Mouse (Mus musculus) testis, postnatal 14 days (tissue): ENCODE data around the gene Pde6b.

ENCODE experiments used
- DNase-seq: peaks from one replicate; pipeline ENCODE4 v3.0.0; 2021; ENCODE audit warnings: low spot score

Gene Pde6b

DNA sequence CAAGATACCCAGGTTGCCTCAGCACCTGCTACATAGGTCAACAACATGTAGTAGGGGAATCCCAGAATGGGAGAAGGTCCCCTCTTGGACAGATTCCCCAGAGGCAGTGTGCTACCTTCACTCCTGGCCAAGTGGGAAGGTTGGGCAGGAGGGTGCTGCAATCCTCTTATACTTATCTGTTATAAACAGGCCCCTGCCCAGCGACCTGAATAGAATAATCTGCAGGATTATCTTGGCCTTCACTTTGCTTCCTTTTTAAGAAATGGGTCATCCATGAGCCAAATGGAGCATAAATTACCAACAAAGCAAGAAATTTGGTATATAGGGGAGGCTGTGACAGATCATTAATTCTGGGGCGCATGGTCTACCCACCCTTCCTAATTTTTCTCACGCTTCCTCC, 1.6 kb downstream of the Pde6b start:
- no peak for DNase-seq

DNA sequence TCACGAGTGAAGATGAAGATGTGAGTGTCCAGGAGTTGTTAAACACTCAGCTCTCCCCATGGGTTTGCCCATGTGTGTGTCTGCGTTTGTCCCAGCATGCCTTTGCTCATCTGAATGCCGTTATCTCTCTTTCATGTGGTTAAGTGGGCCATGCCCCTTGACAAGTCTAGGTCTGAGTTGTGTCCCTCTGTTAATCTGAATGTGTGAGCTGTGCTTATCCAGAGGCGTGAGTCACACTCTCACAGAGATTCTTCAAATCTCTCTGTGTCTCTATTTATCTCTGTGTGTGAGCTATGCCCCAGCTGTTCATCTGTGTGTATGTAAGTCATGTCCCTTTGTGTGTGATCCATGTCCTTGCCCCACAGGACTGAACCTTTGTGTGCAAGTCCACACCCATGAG, 15.3 kb downstream of the Pde6b start:
- DNase-seq = no peak

DNA sequence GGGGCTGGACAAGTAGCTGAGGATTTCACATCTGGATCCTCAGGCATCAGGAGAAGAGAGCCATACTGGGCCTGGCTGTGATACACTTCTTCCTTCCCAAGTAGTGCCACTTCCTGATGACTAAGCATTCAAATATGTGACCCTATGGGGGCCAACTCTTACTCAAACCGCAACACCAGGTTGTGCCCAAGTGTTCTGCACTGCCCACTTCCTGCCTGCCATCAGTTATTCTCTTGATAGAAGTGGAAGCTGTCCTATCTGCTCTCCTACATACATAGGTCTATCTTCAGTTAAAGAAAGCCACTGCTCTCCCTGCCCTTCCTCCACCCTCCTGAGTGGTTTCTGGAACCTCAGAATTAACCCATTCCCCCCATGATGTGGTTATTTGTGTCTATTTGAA, 17.3 kb downstream of the Pde6b start:
- DNase-seq = no peak

DNA sequence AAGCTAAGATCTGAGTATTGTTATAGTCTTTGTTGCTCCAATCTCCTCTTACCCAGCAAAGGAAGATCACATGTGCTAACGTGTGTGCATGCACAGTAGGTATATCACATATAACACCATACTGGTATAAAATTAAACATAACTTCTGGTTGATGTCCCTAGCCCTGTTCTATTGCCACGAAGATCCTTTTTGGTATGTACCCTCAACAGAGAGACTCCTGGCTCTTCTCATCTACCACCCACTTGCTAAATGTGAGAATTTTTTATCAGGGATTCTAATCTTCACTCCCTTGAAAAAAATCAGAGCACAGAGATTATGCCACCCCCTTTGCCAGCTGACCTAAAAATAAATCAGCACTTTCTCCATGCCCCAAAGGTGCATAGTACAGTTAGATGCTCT, 18.8 kb downstream of the Pde6b start:
- no peak for DNase-seq

DNA sequence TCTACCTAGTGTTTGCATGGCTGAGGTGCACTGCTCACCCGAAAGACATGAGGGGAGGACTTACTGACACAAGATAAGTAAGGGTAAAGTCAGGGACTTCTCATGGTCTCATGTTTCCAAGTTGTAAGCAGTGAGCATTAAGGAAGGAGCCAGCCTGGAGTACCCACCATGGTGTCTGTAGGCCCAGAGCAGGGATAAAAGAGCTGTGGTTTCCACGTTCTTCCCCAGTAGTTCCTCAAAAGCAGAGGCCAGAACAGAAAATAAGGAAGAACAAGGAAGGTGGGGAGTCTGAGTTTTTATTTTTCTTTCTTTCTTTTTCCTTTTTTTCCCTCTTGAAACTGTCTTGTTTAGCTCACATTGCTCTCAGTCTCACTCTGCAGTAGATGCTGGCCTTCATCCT, 26.5 kb downstream of the Pde6b start:
- no peak for DNase-seq

DNA sequence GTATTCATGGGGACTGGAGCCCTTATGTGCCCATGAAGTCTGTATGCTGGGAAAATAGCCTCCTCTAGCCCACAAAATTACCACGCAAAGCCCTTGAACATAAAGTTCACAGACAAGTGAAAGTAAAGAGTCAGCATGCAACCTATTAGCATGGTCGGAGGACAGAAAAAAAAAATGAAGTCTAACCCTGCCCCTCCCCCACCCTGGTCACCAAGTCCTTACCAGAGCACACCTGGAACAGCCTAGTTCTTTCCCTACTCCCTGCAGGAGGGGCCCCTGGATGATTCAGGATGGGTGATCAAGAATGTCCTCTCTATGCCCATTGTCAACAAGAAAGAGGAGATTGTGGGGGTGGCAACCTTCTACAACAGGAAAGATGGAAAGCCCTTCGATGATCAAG, 34.5 kb downstream of the Pde6b start:
- DNase-seq = no peak

DNA sequence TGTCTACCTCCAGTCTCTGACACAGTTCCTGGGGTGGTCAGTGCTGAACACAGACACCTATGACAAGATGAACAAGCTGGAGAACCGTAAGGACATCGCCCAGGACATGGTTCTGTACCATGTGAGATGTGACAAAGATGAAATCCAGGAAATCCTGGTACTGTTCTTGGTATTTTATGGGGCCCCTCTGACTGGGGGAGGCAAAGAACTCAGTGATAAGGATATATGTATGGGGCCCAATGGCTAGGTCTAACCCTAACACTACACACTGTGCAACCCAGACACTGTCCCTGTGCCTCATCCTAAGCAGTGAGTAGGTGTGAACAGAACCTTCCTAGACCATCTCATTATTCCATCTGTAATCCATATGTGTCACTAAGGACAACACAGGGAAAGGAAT, 35.2 kb downstream of the Pde6b start:
- DNase-seq = no peak

DNA sequence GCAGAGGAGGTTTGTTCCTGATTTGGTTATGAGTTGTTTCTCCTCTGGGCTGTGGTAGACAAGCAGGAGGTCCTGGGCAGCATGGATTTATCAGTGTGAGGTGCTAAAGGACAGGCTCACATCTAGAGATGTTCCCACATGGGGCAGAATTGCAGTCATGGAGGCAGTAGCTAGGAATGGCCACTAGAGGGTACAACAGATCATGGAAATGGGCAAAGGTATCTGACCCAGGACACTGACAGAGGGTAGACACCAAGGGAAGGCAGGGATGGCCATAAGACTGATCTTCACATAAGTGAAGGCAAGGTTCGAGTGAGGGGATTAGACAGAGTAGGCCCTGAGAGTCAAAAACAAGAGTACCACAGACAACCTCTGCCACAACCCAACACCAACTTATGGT, 39.0 kb downstream of the Pde6b start:
- DNase-seq = no peak

DNA sequence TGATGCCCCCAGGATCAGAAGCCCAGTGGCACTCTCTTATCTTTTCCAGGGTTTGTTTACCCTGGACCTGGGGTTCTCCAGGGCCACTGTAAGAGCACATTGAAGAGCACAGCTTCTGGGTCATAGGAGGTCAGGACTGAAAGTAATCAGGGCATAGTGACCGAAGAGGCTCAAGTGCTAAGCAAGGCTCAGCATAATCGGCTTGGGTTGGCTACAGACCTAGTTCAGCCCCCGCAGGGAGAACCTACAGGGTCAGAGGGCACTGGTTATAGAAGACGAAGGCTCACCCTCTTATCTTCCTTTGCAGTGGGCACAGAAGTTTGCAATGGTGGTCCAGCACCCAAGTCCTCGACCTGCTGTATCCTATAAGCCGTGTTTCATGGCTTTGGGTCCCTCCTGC, 43.0 kb downstream of the Pde6b start:
- DNase-seq = no peak

DNA sequence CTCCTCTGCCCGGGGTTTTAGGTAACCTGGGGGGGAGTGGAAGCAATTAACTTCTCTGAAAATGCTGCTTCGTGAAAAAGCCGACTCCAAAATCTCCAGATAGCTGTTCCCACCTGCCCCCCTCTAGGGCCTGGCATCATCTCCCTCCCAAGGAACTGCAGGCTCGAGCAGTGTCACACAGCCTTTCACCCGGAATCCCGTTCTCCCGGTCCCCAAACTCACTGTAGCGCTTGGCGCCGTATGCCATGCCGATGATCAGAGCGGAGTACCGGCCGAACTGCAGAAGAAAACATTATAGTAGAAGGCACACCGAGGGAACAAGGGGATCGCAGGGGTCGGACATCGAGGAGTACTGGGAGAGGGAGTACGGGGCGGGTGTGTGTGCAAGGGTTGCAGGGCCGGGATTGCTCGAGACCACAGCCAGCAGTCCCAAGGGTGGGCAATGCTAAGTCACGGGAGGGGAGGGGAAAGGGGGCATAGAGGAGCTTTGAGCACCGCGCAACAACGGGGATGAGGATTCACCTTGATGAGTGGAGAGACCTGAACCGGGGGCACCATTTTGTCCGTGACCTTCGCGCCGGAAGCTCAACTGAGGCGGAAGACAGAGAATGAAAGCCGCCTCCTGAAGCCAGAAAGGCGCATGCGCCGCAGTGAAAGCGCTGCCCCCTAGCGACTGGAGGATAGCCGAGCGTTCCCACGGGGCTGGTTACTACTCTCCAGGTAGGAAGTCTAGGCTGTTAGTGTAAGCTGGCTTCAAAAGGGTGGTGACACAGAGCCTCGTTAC, 45.8 kb downstream of the Pde6b start, which contains the start of gene Atp5k:
TSS of gene Atp5k (minus strand) at position 645 of the 784 bp plus-strand sequence.
- peak; percentile 90 for DNase-seq

DNA sequence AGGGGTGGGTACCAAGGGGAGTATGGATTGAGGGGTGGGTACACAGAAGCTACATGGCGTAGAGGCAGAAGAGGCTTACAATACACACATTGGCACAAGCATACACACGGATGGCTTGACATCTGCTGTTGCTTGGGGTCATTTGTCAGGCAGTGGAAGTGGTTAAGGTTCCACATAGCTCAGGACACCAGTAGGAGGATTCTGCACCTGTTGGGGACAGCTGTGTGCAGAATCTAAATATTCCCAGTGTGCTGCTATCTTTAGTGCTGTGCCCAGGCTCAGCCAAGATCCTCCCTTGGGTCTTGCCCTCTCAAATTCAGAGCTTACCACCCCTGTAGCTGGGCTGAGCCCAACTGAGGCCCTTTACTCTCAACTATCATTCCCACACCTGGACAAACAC, 47.9 kb downstream of the Pde6b start:
- DNase-seq = no peak

DNA sequence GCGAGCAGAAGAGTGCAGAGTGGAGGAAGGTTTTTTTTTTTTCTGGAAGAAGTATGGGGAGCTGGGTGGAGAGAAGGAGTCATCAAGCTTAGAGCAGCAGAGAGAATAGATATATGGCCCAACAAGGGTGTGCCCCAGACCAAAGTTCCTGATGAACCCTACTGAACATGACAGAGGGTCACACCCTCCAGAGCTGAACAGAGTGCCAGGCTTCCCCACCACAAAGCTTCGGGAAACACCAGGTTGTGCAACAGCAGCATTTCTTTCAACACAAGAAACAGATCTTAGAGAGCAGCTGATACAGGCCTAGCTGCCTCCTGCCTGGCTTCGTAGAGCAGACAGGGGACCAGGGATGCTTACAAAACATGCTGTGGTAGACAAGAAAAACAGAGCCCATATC, 58.8 kb downstream of the Pde6b start:
- no peak for DNase-seq

DNA sequence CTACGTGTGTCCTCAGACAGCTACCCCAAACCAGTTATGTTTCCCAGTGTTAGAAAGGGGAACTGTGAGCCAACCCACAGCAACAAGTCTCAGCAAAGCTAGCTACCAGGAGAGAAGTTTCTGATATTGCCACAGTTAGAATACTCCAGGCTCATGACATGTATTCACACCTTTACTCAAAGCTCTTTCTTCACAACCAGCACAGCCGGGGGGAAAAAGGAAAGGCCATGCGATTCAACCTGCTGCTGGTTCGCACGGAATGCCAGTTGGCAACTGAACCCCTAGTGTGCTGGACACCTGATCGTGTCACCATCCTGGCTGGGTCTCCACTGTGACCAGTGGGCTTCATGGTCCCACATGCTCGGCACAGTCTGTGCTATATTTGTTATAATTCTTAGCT, 59.7 kb downstream of the Pde6b start:
- no peak for DNase-seq

DNA sequence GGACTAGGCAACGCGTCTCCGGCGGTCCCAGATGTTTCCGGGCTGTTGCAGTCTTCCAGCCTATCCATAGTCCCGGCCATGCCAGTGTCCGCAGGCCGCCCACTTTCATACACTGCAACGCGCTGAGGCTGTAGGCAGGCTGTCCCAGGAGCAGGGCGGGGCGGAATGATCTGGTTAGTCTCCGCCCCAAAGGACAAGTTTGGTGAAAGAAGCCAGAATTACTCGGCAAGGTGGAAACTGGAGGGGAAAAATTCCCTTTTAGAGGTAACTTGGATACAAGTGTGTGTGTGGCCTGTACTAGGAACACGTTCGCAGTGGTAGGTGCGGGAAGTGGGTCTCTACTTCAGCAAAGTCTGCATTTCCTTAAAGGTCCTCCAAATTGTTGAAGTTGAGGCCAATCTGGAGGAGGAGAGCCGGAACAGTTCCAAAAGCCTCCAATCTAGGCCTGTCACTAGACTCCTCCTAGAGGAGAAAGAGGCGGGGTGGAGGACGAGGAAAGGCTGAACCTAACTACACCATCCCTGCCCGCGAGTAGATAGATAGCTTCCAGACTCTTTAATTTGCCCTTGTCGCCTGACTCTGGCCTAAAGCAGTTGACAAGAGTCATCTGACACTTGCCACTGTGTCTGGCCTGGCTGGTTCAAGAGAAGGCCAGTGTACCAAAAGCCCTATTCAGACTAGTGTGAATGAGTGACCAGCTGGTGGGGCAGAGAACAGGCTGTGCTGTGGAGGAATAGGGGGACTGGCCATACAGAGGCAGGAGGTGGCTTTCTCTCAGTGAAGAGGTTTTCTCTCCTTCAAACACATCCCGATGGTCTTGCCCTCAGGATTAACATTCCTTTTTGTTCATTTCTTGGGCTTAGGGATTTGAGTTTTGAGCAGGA, 60.8 kb downstream of the Pde6b start, which contains the start of gene Mfsd7a:
TSS of gene Mfsd7a (minus strand) at position 107 of the 884 bp plus-strand sequence.
- DNase-seq = peak; percentile 52

DNA sequence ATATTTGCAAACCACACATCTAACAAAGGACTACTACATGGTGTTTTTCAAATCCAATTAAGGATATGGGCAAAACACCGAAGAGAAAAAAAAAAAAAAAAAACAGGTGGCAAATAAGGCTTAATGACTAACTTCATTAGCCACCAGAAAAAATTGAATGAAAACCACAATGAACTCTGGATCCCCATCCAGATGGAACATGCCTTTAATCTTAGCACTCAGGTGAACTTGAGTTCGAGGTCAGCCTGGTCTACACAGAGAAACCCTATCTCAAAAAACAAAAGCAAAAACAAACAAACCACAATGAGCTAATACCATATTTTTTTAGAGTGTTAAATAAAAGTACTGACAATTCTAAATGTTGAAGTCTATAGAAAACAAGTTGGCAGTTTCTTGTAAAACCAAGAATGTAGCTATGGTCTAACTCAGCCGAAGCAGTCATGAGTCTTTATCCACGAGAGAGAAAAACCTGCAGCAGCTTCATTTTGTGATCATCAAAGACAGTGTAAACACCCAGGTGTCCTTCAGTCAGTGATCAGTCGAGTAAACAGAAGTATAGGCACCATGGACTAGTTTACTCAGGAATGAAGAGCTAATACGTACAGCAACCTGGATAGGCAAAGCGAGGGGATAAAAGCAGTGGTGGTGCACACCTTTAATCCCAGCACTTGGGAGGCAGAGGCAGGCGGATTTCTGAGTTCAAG, 62.8 kb downstream of the Pde6b start:
- DNase-seq = no peak

DNA sequence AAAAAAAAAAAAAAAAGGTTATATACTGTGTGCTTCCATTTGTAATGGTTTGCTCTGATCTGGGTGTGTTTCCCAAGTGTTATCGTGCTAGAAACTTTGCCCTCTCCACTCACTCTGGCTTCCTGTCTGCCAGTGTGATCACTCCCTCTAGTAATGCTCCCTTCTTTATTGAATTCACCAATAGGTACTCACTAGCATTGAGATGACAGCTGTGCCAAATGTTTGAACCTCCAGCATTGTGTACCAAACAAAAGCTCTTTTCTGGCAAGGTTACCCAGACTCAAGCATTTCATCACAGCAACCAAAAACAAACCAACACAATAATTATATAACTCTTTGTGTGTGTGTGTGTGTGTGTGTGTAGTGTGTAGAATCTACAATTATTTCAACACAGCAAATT, 63.4 kb downstream of the Pde6b start:
- no peak for DNase-seq

DNA sequence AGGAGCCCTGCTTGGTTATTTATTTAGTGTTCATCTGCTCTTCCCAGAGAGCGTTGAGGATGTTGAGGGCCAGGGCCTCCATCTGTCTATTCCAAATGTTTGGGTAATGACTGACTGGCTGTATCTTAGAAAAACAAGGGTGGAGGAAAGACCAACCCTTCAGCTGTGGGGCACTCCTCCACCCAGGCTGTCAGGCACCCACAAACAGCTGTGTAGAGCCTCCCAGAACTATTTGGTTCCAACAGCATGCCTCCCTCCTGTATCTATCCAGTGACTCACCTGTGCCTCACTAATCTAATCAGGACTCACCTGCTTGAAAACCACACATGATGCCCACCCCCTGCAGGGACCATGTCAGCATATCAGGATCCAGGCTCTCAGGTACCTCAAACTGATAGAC, 64.2 kb downstream of the Pde6b start:
- DNase-seq = no peak

DNA sequence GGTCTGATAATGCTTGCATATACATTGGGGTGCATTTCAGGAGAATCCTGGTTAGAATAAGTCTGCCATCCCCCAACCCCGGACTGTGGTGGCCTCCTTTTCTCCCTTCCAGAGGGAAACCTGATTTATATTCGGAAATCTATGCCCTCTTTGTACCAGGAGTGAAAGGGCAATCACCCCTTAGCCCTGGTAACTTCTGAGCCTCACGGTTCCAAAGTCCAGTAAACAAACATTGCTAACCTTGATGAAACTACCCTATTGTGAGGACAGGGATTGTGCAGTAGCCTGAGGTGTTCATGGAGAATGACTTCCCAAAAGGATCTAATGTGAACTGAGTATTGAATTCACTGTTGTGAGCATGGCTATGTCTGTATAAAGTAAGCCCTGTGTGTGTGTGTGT, 65.9 kb downstream of the Pde6b start:
- no peak for DNase-seq

DNA sequence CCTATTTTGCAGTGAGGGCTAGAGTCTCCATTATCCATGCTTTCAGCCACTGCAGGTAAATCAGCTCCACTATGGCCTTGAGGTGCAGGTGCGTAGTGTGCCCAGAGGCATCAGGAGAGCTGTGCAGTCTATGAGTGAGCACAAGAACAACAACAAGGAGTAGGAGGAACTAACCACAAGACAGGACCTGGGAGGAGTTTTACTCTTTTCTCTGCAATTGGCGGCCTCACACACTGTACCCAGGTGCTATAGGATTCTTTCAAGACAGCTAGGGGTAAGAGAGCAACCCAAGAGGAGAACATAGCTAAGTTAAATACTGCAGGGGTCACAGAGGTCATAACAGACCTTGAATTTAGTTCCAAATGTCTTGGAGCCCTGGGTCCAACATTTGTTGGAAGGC, 70.5 kb downstream of the Pde6b start:
- no peak for DNase-seq

DNA sequence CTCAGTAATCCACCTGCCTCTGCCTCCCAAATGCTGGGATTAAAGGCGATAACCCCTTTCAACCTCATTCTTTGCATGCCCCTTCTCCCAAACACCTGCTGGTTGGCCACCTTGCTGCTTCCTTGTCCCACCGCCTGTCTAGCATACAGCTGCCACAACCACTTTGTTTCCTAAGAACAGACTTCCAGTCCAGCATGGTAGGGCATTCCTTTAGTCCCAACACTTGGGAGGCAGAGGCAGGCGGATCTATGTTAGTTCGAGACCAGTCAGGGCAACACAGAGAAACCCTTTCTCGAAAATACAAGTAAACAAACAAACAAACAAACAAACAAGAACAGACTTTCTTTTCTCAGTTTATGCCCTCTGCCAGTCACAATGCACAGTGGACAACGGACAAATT, 72.3 kb downstream of the Pde6b start:
- no peak for DNase-seq

DNA sequence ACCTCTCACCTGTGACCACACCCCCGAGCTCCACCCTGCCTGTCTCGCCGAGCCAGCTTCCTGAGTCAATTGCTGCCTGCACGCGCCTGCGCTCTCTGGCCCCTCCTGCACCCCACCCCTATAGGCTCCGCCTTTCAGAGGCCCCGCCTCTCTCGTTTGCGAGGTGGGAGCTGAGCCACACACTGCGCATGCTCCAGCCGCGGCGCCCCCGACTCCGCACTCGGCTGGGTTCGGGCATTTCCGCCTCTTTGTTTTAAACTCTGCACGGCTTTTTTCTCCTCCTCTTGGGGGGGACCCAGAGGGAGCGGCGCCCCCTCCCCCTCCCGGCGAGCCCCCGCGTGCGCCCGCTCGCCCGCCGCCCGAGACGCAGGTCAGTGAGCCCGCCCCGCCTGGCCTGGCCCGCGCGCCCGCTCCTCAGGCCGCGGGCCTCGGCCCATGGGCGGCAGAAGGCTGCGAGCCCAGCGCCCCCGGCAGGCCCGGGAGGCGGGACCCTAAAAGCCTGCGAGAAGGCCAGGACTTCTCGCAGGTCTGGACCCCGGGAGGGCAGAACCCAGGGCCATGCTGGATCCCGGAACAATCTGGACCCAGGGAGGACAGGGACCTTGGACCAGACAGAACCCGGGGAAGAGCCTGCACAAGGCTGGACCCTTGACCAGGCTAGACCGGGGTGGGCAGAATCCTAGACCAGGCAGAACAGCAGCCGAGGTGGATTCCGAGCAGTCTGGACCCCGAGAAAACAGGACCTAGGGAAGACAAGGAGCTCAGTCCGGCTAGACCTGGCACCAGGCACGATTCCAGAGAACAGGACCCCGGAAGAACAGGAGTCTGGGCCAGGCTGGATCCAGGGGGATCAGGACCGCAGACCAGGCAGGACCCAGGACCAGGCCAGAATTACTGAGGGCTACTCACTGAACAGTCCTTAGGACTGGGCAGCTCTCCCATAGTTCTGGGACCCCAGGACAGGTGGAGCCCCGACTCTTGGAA, 73.2 kb downstream of the Pde6b start, which contains the start of gene Pcgf3:
TSS of gene Pcgf3 (plus strand) at position 151 of the 984 bp plus-strand sequence.
- DNase-seq = peak; percentile 97
